Mouse (Mus musculus) thymus, postnatal 0 days (tissue): ENCODE data around the gene Olfr380. TPM values are rescaled to one million over a fixed set of nuclear protein-coding genes. Genes with fewer than 3 reads are reported as not detected.

Experiments
- DNase-seq: peaks from one replicate; pipeline ENCODE4 v3.0.0-alpha.2; 2015; ENCODE audit warnings: low spot score
- polyA plus RNA-seq: library from polyadenylated mRNA; unstranded; fragments of >200 nt; fragmentation: Nextera tagmentation; extraction: Ambion mirVana; gene quantifications from 2 replicates; pipeline ENCODE4 v1.2.1, GENCODE M21; 2015

Olfr380 gene
- polyA plus RNA-seq = not detected in 2 replicates

- no peak for DNase-seq
Observed at GRCm38 (mm10) chr11:73457408-73457807, at the start of gene Olfr380. Gene Olfr380 (minus strand): TSS chr11:73457508.

GRCm38 (mm10) chr11:73491503-73491902 lies 34.2 kb upstream of the Olfr380 start, which contains the start of gene Olfr381:
Gene Olfr381 (minus strand): TSS chr11:73491603.
- no peak for DNase-seq

- no peak for DNase-seq
Observed at GRCm38 (mm10) chr11:73428377-73428776, 28.9 kb downstream of the Olfr380 start, which contains the start of gene Olfr378. Gene Olfr378 (minus strand): TSS chr11:73428477.

Other genes starting within 250 kb of the Olfr380 start
- not detected in 2 replicates for gene Trpv1, start 223.2 kb downstream of the Olfr380 start, polyA plus RNA-seq
- gene Trpv3, start 190.1 kb downstream of the Olfr380 start, polyA plus RNA-seq = 0.04 TPM in 2 replicates
- gene Aspa, start 127.9 kb downstream of the Olfr380 start, polyA plus RNA-seq = 0.62 and 0.96 TPM in 2 replicates
- not detected in 2 replicates for gene Gm49340, start 127.8 kb downstream of the Olfr380 start, polyA plus RNA-seq
- not detected in 2 replicates for gene Spata22, start 127.8 kb downstream of the Olfr380 start, polyA plus RNA-seq
- not detected in 2 replicates for gene Olfr20, start 106.7 kb downstream of the Olfr380 start, polyA plus RNA-seq
- not detected in 2 replicates for gene Olfr376, start 86.3 kb downstream of the Olfr380 start, polyA plus RNA-seq
- gene Olfr1, start 57.9 kb downstream of the Olfr380 start, polyA plus RNA-seq = not detected in 2 replicates
- gene Olfr378, start 29.0 kb downstream of the Olfr380 start, polyA plus RNA-seq = not detected in 2 replicates
- gene Olfr381, start 34.1 kb upstream of the Olfr380 start, polyA plus RNA-seq = not detected in 2 replicates
- not detected in 2 replicates for gene Olfr382, start 59.7 kb upstream of the Olfr380 start, polyA plus RNA-seq
- not detected in 2 replicates for gene Olfr385, start 135.5 kb upstream of the Olfr380 start, polyA plus RNA-seq
- not detected in 2 replicates for gene Olfr384, start 141.1 kb upstream of the Olfr380 start, polyA plus RNA-seq
- not detected in 2 replicates for gene Zfp735, start 231.3 kb upstream of the Olfr380 start, polyA plus RNA-seq